Mouse (Mus musculus) stomach, postnatal 0 days (tissue): ENCODE measurements around the gene Grhl3.

Experiments
- CTCF ChIP-seq: IDR thresholded peaks from 2 replicates; pipeline ENCODE4 v1.5.1; 2016; ENCODE audit warnings: antibody characterized with exemption, low read depth, mild to moderate bottlenecking, moderate library complexity
- EP300 ChIP-seq: optimal IDR thresholded peaks from 2 replicates; pipeline ENCODE3; 2016; ENCODE audit warnings: antibody characterized with exemption

DNA sequence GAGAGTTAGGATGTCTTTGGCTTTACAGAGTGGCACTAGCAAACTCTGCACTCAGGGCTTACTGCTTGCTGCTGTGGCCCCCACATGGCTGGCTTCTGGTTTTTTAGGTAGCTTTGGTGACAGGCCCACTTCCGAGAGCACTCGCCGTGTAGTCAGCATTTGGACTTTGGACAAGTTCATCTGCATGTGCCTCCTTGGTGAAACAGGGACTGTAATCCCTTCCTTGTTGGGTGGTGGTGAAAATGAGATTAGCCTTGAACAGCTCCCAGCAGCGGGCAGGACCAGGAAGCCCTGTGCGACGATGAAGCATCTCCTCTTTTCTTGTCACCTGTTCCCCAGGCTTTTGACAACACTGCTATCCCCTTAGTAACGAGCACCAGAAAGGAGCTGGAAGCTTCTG lies 59.6 kb downstream of the Grhl3 start:
- TF ChIP-seq EP300 (no peak), CTCF (no peak)
